Mouse (Mus musculus): Measurements from ENCODE around the gene Dock8. TPM values are rescaled to one million over a fixed set of nuclear protein-coding genes. Genes with fewer than 3 reads are reported as not detected.

The Dock8 gene
- polyA plus RNA-seq, 1 experiment from 2014 or later = 0.55 TPM

DNA sequence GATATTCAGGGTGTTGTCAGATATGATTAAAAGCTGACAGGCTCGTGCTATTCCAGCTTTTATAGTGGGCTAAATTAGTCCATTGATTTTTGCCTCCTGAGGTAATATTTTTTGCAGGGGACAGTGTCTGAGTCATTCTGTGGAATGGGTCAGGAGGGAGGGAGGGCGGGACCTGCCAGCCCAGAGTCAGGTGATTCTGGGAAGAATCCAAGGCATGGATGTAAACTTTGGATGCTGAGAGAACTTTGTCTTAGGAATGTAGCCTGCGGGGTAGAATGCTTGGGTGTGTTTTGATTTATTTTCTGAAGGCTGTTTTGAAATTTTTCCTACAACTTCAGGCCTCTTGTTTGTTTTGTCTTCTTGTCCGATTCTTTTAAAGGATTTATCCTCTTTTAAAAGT lies 244.2 kb downstream of the Dock8 start:
- no peak overlapping the region for H3K27ac ChIP-seq (ENCODE audit: low read depth, low read length)
- no peak overlapping the region for H3K4me3 ChIP-seq (ENCODE audit: low read depth, low read length)
- H3K4me2 ChIP-seq (ENCODE audit: low read length) = no peak overlapping the region
- DNase-seq (ENCODE audit: low spot score) (no peak), ATAC-seq (no peak)
- H3K9ac ChIP-seq (ENCODE audit: low read length) = no peak overlapping the region
- no peaks in the 10 kb centered on the region for H3K4me1 ChIP-seq (ENCODE audit: control insufficient read depth, insufficient read depth, low read length)
- no peaks in the 10 kb centered on the region for H3K36me3 ChIP-seq (ENCODE audit: control insufficient read depth, insufficient read depth, low read length)
- H3K27me3 ChIP-seq (replicated peaks; ENCODE audit: control insufficient read depth, insufficient read depth, low read length) = no peaks in the 10 kb centered on the region
- H3K9me3 ChIP-seq (replicated peaks; ENCODE audit: control insufficient read depth, low read length) = no peaks in the 10 kb centered on the region
- 86% methylated on average over 4 of the region's 4 CpGs for WGBS

DNA sequence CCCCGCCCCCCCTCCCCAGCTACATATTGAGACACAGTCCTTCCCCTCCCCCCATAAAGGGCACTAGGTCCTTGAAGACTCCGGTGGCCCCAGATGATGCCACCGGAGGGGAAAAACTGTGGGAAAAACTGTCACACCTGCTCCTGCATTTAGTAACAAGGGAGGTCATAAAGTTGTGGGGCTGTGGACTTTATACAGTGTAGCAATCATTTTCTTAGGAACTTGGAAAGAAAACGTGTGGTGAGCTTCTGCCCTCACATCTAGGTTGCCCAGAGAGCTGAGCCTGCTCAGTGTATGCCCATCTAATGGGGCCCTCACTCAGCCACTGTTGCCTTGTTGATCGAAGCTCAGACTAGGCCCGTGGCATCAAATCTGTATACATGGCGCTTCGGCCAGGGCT lies 246.7 kb downstream of the Dock8 start:
- Histone ChIP-seq H3K27me3 (replicated peaks; ENCODE audit: control insufficient read depth, insufficient read depth, low read length) (no peaks in the 10 kb centered on the region), H3K27ac (ENCODE audit: low read depth, low read length) (no peak overlapping the region), H3K4me3 (ENCODE audit: low read depth, low read length) (no peak overlapping the region), H3K36me3 (ENCODE audit: control insufficient read depth, insufficient read depth, low read length) (no peaks in the 10 kb centered on the region), H3K9me3 (replicated peaks; ENCODE audit: control insufficient read depth, low read length) (no peaks in the 10 kb centered on the region), H3K9ac (ENCODE audit: low read length) (no peak overlapping the region), H3K4me2 (ENCODE audit: low read length) (no peak overlapping the region), H3K4me1 (ENCODE audit: control insufficient read depth, insufficient read depth, low read length) (no peaks in the 10 kb centered on the region)
- WGBS = 86% methylated on average over 8 of the region's 8 CpGs
- ATAC-seq (no peak), DNase-seq (ENCODE audit: low spot score) (no peak)

DNA sequence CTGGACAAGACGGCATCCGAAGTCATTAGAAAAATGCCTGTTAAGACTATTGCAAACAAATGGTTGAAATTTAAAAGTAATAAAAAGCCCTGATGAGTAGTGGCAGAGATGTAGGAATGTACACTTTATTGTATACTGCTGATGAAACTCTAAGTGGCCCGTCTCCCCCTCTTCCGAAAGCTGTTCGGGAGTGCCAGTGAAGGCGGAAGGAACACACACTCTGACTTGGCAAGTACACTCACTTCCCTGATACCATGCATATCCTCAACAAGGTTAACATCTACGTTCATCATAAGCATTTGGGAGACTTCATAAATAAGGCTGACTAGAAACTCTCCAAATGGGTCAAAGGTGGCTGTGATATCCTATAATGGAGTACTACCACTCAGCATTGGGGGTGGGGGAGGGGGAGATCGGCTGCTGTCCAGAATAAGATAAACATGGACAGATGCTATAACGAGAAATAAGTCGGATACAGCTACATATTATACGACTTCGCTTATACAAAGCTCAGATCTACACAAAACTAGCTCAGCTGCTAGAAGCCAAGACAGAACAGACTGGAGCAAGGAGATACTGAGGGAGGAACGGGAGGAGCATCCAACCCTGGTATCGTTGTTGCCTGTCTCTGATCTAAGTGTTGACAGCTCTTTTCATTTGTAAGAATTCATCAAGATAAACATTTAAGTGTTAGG lies 248.7 kb downstream of the Dock8 start:
- Histone ChIP-seq H3K36me3 (ENCODE audit: control insufficient read depth, insufficient read depth, low read length) (no peaks in the 10 kb centered on the region), H3K9me3 (replicated peaks; ENCODE audit: control insufficient read depth, low read length) (no peaks in the 10 kb centered on the region), H3K4me1 (ENCODE audit: control insufficient read depth, insufficient read depth, low read length) (no peaks in the 10 kb centered on the region), H3K9ac (ENCODE audit: low read length) (no peak overlapping the region), H3K27me3 (replicated peaks; ENCODE audit: control insufficient read depth, insufficient read depth, low read length) (no peaks in the 10 kb centered on the region), H3K4me3 (ENCODE audit: low read depth, low read length) (no peak overlapping the region), H3K4me2 (ENCODE audit: low read length) (no peak overlapping the region), H3K27ac (ENCODE audit: low read depth, low read length) (no peak overlapping the region)
- DNase-seq (ENCODE audit: low spot score) (no peak), ATAC-seq (no peak)
- WGBS = 91% methylated on average over 14 of the region's 14 CpGs

DNA sequence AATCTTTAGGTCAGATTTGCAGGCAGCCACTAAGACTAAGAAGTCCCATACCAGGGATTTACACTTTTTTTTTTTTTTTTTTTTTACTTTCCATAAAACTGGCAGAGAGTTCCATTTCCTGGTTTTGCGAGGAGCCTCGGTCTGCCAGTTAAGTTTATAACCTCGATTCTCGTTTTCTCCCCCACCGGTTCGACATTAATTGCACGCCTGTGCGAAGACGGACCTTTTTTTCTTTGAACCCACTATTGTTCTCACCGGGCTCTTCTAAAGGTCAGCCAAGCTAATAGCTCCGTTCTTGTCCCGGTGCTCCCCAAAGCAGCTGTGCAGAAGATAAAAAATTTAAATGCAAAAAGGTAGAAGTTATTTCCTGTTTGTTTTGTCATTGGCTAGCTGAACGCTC lies 249.9 kb downstream of the Dock8 start:
- no peak overlapping the region for H3K4me2 ChIP-seq (ENCODE audit: low read length)
- no peaks in the 10 kb centered on the region for H3K27me3 ChIP-seq (replicated peaks; ENCODE audit: control insufficient read depth, insufficient read depth, low read length)
- 16% methylated on average over 13 of the region's 13 CpGs for WGBS
- H3K9ac ChIP-seq (ENCODE audit: low read length) = no peak overlapping the region
- H3K36me3 ChIP-seq (ENCODE audit: control insufficient read depth, insufficient read depth, low read length) = no peaks in the 10 kb centered on the region
- no peaks in the 10 kb centered on the region for H3K4me1 ChIP-seq (ENCODE audit: control insufficient read depth, insufficient read depth, low read length)
- DNase-seq (ENCODE audit: low spot score) (no peak), ATAC-seq (no peak)
- no peak overlapping the region for H3K4me3 ChIP-seq (ENCODE audit: low read depth, low read length)
- no peaks in the 10 kb centered on the region for H3K9me3 ChIP-seq (replicated peaks; ENCODE audit: control insufficient read depth, low read length)
- H3K27ac ChIP-seq (ENCODE audit: low read depth, low read length) = no peak overlapping the region

DNA sequence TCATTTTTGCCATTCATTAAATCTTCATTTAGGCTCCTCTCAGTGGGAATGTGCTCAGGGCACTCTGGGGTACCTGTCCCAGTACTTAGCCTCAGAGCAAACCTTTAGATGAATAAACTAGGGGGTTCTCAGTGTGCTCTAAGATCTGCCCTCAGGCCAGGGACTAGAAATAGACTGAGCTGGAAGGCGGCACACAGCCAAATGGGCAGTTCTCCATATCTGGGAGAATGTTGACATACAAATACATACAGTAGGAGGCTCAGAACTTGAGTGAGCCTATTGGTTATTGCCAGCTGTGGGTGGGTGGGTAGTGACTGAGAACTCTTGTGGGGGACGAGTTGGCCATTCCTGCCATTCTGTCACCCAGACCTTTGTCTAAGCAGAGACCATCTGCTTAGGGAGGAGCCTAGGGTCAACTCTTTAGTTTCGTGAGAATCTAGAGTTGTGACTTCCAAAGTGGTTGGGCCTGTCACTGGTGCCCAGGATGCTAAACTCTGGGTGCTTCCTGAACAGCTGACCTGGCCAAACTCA lies 252.3 kb downstream of the Dock8 start:
- Histone ChIP-seq H3K9me3 (replicated peaks; ENCODE audit: control insufficient read depth, low read length) (no peaks in the 10 kb centered on the region), H3K4me1 (ENCODE audit: control insufficient read depth, insufficient read depth, low read length) (no peaks in the 10 kb centered on the region), H3K27ac (ENCODE audit: low read depth, low read length) (no peak overlapping the region), H3K27me3 (replicated peaks; ENCODE audit: control insufficient read depth, insufficient read depth, low read length) (no peaks in the 10 kb centered on the region), H3K4me3 (ENCODE audit: low read depth, low read length) (no peak overlapping the region), H3K9ac (ENCODE audit: low read length) (no peak overlapping the region), H3K4me2 (ENCODE audit: low read length) (no peak overlapping the region), H3K36me3 (ENCODE audit: control insufficient read depth, insufficient read depth, low read length) (no peaks in the 10 kb centered on the region)
- ATAC-seq = no peak
- whole genome bisulfite sequencing = 85% methylated on average over 3 of the region's 3 CpGs
- DNase-seq (ENCODE audit: low spot score) = no peak

Other genes with a start within 250 kb of the Dock8 start
- gene Pgm5, start 137.7 kb upstream of the Dock8 start, polyA plus RNA-seq (2014; fragmentation: Nextera tagmentation; extraction: Ambion mirVana) = 0.25 and 0.36 TPM in 2 replicates
- gene Gm10053, start 123.8 kb upstream of the Dock8 start, polyA plus RNA-seq (2014; fragmentation: Nextera tagmentation; extraction: Ambion mirVana) = 238 and 267 TPM in 2 replicates
- gene Foxd4, start 98.3 kb upstream of the Dock8 start, polyA plus RNA-seq (2014; fragmentation: Nextera tagmentation; extraction: Ambion mirVana) = not detected in 2 replicates
- 16.5 and 20.2 TPM in 2 replicates for gene Cbwd1, start 37.9 kb upstream of the Dock8 start, polyA plus RNA-seq (2014; fragmentation: Nextera tagmentation; extraction: Ambion mirVana)
- gene Kank1, start 237.4 kb downstream of the Dock8 start, polyA plus RNA-seq (2014; fragmentation: Nextera tagmentation; extraction: Ambion mirVana) = 2.4 and 2.8 TPM in 2 replicates

All from forebrain, embryonic 14.5 days (tissue).